Mouse (Mus musculus) right cerebral cortex, postnatal 36 days (tissue): ENCODE measurements at regions not wholly inside any gene's neighbourhood (a gene's known extent, or its start where the extent isn't known, plus 50 kb on each side); places are given as distances from the start of the nearest gene placed in this dataset.
A peak's percentile ranks its signal among the peaks of the same experiment; 100 is the strongest.

Experiments used
- DNase-seq, 2 experiments: peaks; one replicate each; pipeline ENCODE4 v3.0.0; 2022; ENCODE audit warnings: low spot score in 2 of 2, mixed read lengths in 1 of 2

DNA sequence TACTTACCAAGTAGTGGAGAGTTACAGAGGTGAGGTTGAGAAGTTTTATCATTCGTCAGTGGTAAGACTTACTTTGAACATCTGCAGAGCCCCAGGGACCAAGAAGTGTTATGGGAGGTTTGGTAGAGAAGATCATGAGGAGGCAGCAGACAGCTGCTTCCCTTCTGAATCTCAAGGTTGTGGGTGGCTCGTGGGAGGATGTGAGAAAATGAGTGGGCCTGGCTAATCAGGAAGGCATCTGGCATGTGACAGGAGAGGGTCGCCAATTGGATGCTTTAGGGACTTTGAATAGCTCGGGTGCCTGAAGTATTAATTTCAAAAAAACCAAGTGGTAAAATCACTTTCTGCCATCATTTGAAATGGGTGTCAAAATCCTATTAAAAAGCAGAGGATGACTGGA, 258.9 kb downstream of the Sqor start:
- peak; percentile 49 to 51 for DNase-seq

DNA sequence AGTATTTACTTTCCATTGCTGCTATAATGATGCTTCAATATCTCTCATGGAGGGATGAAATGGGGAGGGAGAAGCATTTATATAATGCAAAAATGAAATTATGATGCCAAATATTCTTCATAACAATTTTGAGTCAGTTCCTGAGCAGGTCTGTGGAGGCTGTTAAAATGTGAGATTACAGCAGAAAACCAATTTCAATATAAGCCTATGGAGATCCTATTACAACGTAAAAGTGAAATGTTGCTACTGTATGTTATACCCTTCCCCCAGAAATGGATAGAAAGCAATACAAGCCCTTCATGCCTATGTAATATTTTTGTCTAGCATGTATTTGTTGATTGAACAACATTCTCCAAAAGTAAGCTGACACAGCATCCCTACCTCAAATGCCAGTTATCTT, 259.3 kb downstream of the Sqor start:
- DNase-seq = no peak

DNA sequence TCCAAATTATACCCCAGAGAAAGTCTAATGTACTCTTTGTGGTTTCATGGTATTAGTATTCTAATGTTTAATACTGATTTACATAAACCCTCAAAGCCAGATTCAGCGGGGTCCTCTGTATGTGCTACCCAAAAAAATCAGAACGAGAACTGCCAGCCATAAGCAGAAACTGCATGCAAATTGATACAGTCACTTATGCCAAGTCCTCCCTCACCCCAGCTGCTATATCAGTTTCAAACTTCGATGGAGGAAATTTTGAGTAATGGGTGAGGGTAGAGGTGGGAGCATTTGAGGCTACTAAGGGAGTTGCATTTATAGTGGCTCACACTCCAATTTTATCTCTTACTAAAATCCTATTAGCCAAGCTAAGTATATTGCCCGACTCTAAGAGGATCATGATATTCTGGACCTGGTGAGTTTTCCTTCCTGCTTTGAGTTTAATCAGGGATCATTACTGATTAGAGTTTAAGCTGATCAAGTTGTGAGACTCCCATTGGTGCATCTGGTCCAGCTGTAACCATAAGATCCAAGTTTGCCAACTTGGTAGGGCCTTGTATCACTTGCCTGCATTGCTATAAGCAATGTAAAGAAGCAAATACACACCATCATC, 260.0 kb downstream of the Sqor start:
- no peak for DNase-seq

DNA sequence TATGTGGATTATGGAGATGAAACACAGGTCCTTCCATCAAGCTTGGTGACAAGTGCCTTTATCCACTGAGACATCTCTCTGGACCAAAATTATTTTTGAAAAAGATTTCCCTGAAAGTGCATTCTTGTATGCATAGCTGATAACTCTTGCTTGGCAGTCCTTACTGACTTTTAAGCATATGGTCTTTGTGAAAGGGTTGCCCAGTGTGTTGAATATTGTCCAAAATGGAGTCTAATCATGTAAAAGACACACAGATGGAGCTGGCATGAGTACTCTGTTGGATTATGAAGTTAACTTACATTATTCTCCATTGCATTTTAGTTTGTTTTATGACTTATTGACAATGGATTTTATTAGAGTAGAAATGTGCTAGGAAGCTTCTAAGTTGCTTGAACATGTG, 282.3 kb downstream of the Sqor start:
- DNase-seq = no peak

DNA sequence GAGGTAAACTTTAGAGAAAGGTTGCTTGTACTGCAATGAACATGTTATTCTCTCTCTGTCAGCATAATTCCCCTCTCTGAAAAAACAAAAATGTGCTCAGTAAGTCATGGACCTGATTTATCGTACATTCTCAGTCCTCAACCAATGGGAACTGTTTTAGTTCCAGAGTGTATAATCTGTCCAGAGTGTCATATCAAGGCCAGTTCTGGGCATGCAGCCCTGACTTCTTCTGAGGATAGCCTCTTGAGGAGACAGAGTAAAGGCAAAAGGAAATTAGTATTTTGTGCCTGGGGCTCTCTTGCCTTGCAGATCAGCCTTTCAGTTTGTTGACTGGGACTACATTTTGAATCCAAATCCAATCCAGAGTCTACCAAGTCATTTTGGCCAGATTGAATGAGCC, 299.6 kb downstream of the Sqor start:
- no peak for DNase-seq

DNA sequence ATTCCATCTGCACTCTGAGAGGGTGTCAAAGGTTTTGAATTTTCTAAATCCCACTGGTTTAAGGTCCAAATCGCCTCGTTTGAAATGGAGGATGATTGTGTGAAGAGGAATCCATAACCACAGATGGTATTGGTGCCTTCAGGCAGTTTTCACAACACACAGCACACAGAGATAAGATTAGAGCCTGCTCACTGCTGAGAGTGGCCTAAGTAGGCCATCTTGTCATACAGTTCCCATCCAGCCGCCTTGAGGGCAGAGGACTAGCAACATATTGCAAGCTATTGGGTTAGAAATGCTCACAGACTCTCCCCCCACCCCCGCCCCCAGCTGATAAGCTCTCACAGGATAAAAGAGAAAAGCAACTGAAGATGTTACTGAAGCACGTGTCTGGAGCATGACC, 303.8 kb downstream of the Sqor start:
- DNase-seq = no peak

DNA sequence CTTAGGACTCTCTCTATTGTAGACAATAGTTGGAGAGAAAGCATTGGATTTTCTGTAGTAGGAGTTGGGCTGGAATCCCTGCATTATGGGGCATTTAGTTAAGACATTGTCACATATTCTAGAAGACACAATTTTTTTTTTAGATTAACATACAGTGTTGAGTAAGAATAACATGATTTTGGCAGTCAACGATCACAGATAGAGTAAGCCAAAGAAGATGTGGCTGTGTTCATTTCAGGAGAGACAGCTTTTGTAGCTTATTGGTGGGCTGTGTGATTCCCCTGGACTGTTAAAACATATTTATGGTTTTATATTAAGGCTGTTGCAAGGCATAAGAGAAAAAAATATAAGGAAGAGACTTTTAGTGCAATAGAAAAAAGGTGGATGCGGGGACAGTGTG, 307.6 kb downstream of the Sqor start:
- DNase-seq = no peak

DNA sequence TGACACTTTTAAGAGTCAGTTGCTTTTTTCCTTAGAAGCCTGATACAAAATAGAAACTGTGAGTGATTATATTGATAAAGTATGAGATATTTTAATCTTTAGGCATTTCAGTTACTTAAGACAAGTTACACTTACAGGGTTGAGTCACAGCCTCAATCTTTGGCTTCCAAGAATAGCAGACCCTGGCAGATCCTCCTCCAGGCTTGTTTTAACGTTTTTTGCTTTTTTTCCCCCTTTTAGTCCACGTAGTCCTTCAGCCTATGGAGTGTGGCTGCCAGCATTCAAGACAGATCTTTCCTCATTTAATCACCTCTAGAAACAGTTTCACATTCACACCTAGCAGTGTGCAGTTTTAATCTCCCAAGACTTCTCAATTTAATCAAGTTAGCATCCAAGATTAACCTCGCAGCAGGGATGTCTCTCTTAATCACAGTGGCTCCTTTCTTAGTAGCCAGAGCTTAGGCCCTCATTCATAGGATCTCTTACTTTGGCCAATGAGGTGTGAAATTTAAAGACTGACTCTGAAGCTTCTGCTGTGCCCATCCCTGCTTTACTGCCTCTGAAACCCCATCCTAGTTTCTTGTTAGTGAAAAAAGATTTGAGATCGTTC, 308.5 kb downstream of the Sqor start:
- peak in 1 of 2 experiments; percentile 3 for DNase-seq

DNA sequence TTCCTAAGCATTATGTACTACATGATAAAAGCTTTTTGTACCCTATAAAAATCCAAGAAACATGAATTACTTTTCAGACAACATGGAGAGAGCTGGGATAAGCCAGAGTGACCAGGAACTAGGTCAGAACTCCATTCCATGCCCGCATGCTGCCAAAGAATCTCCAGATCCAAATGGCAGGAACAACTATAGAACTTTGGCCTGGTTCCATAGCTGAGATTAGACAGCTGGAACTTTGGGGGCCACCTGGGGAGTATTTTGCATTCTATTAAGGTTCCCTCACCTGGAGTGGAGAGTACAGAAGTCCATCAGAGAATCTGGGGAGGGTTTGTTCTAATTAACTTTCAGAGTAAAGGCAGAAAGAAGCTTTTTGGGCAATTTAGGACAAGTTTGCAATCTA, 327.7 kb downstream of the Sqor start:
- DNase-seq = no peak

DNA sequence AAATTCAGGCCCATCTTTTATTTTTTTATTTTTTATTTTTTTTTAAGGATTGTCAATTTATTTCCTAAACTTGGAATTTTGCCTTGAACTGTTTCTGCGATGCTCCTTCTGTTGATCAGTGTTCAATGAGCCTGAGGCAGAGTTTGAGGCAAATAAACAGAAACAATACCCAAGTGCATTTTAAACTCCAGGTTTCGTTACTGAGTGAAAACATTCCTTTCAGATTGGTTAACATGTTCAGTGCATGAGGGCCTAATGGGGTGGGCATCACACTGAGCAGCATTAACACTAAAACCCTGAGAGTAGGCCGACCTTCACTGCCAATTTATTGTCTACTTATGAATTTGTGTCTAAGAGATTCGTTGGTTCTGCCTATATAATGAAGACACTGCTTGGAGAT, 338.5 kb downstream of the Sqor start:
- no peak for DNase-seq

DNA sequence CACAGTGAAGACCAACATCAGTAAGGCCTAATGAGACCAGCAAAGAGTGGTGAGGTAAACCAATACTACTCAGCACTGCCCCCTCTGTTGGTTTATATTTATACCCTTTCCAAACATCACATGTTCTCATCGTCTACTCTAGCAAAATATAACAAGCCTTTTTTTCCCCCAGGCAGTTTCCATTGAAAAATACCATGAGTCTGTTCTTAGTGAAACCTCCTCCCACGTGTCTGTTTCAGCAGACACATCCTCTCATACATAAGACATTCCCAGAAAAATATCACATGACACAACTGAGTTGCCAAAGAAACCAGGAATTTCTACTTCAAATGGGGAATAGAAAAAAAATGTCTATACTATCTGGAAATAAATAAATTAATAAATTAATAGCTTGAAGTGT, 366.5 kb downstream of the Sqor start:
- no peak for DNase-seq

DNA sequence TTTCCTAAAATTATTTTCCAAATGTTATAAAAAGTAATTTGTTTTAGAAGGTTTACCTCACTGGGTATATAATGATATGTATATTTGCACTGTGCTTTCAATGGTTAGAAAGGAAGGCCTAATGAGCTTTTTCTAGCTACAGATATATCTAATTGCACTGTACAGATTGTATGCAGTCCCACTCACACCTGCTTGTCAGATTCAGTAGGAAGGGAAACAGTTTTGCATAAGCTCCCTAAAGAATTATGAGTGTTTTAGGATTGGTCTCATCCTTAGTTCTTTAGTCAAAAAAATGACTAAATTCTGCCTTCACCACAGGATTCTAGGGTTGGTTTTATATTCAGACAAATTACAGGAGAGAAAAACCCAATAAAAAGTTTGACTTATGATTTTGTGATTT, 388.1 kb downstream of the Sqor start:
- peak in 1 of 2 experiments; percentile 5 for DNase-seq

DNA sequence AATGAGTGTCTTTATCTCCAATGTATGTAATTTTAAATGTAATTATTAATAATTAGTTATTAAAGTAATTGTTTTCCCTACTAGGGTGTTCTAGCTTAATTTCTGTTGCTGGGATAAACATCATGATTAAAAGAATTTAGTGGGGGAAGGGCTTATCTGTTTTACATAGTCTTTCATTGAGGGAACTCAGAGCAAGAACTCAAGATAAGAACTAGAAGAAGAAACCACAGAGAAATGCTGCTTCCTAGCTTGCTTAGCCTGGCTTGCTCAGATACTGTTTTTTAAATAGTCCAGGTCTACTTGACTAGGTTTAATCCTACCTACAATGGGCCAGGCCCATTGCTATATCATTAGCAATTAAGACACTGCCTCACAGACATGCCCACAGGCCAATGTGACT, 400.3 kb downstream of the Sqor start:
- DNase-seq = no peak

DNA sequence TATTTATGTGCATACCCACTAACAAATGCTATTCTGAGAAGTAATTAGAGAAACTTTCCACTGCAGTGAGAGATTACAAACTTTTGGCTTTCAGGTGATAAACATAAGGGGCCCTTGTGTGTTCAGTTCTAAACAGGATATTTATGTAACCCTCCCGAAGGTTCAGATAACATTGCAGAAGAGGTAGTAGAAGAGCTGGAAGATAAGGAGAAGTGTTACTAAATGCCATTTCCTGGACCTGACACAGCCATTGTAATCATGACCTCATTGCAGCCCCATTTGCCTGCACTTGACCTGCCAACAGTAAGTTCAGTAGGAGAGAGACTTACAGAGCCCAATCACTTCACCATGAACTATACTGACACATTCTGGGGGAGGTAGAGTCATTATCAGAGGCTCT, 405.6 kb downstream of the Sqor start:
- DNase-seq = no peak

DNA sequence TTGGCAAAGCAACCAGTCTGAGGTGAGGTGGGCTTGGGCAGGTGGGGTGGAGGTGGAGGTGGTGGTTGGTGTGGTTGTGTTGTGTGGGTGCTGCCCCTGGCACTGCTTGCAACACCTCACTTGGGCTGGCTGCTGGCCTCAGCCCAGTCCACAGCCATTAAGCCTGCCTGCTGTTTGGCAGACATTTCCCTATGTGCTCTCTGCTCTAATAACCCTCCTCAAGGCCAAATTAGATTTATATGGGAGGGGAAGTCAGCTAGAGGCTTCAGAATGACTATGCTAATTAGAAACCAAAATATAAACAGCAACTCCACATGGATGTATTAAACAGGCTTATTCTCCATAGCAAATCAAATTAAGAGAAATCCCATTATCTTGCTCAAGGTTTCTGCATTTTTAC, 417.2 kb downstream of the Sqor start:
- no peak for DNase-seq

DNA sequence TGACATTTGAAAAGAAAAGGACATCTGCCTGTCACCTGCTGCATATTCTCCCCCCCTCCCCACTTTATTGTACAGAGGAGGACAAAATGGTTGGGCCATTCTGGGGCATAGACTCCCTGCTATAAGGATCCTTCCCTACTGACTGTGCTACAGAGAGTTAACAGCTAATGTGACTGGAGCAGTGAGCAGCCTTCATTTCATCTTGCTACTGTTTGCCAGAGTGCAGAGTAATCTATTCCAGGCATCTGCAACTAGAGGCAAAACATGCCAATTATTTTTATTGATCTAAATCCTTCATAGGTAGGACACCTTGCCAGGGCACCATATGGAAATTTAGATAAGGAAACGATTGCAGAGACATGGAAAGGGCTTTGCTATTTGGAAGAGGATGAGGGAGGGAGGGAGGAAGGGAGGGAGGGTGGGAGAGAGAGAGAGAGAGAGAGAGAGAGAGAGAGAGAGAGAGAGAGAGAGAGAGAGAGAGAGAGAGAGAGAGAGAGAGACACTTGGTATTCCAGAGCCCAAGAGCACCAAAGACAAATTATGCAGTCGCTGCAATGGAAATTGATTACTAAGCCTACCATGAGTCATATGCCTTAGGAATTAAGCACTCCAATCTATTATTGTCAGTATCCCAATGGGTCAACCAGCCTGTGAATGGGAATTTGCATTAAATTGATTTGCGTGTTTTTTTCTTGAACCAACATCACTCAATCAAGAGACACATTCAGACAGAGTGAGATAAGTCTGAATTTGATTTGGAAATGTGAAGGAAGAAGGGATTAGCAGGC, 426.0 kb downstream of the Sqor start:
- no peak for DNase-seq

DNA sequence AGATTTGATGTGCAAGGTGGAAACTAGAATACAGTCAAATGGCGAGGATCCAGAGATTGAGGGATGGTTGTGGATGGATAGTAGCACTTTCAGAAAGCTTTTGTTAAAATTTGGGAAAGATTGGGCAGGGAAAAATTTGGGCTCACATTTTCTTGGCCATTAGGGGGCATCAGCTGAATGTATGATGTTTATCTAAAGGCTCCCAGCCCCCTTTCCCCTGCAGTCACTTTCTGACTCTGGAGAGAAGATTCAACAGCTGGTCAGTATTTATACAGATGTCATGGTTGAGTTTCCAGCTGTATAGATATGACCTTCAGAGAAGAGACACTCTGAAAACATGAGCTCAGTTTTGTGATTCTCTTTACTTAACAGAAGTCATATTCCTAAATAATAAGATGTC, 429.5 kb downstream of the Sqor start:
- DNase-seq = no peak
